Mouse (Mus musculus) cerebellum, adult 2 months (tissue): ENCODE data around the gene Hacl1. TPM values are rescaled to one million over a fixed set of nuclear protein-coding genes. Genes with fewer than 3 reads are reported as not detected.
A peak's percentile ranks its signal among the peaks of the same experiment; 100 is the strongest.

Experiments used
- DNase-seq, 2 experiments: peaks; one replicate each; pipeline ENCODE4 v3.0.0; 2021
- H3K27ac ChIP-seq: fragments of 200-500 bp; 2 replicates; pipeline ENCODE4 v1.5.1; 2012; ENCODE audit warnings: low read length, control low read depth, inconsistent platforms; ENCODE audit not compliant: insufficient read depth
- H3K27me3 ChIP-seq: fragments of 200-500 bp; 2 replicates; pipeline ENCODE4 v1.6.1; 2012; ENCODE audit warnings: inconsistent platforms, mild to moderate bottlenecking, low read length, moderate library complexity; ENCODE audit not compliant: control insufficient read depth, insufficient read depth
- H3K4me1 ChIP-seq: fragments of 200-500 bp; 2 replicates; pipeline ENCODE4 v1.6.1; 2011; ENCODE audit warnings: low read length; ENCODE audit not compliant: control insufficient read depth, insufficient read depth
- H3K4me3 ChIP-seq: fragments of 200-500 bp; replicated peaks from 2 replicates; pipeline ENCODE3; 2011; ENCODE audit warnings: mild to moderate bottlenecking, low read depth, low read length, control low read depth; ENCODE audit not compliant: insufficient read depth
- CTCF ChIP-seq: fragments of 200-500 bp; IDR thresholded peaks from 2 replicates; pipeline ENCODE4 v1.5.1; 2011; ENCODE audit warnings: low read depth, mild to moderate bottlenecking, control low read depth, low read length, moderate library complexity, borderline replicate concordance; ENCODE audit not compliant: insufficient read depth
- POLR2A ChIP-seq: fragments of 200-500 bp; IDR thresholded peaks from 2 replicates; pipeline ENCODE4 v1.6.1; 2011; ENCODE audit warnings: low read length, control low read depth, borderline replicate concordance; ENCODE audit not compliant: insufficient read depth
- WGBS: fragments of 180-500 bp; shearing (Covaris S2); methylation state at CpG from one replicate; pipeline ENCODE4 v1.1.7; 2018; 5-methylcytosine and 5-hydroxymethylcytosine counted together
- polyA plus RNA-seq: library from polyadenylated mRNA; depleted of rRNA; stranded (reverse); fragments of >200 nt; gene quantifications from 2 replicates; pipeline ENCODE4 v1.2.3, GENCODE M21; 2012

The Hacl1 gene
- polyA plus RNA-seq, 1 experiment: 15.9 TPM

GRCm38 (mm10) chr14:31659501-31660181 is 18.6 kb upstream of the Hacl1 start:
- peaks cover 5% of the 10 kb centered on the region; the same call in 1 of the 2 replicates for H3K4me1 ChIP-seq
- peak overlapping the region; percentile 18; the same call in 1 of the 2 replicates for H3K27ac ChIP-seq
- no peak for DNase-seq
- H3K4me3 ChIP-seq: no peak overlapping the region
- no peaks in the 10 kb centered on the region for H3K27me3 ChIP-seq
- 72% methylated on average over 10 of the region's 10 CpGs for WGBS
- TF ChIP-seq POLR2A: no peak
- TF ChIP-seq CTCF: no peak

DNA sequence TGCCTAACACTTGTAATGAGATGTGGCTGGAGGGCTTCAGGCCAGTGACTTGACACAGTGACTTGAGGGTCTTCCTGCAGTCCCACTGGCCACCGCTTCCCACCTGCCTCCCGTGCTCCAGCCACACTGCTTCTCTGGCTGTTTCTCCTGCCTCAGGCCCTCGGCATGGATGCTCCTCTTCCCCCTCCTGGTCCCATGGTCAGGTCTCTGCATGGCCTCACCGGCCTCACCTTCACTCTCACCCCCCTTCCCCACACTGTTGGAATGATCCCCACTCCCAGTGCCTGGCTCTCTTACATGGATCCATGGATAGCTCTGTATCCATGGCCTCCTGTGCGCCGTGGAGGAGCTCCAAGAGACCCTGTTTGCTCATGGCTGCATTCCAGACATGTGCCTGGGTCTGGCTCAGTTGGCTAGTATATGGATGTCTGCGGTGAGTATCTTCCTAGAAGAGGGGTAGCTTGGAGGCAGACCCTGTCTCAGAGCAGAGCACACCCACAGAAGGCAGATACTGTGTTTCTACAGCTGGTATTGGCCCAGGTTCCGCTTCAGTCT is 17.1 kb upstream of the Hacl1 start:
- Histone ChIP-seq H3K4me3 (no peak overlapping the region), H3K27ac (no peak overlapping the region), H3K27me3 (no peaks in the 10 kb centered on the region), H3K4me1 (peaks cover 5% of the 10 kb centered on the region; the same call in 1 of the 2 replicates)
- DNase-seq: no peak
- 70% methylated on average over 8 of the region's 8 CpGs for WGBS
- TF ChIP-seq POLR2A (no peak), CTCF (no peak)

DNA sequence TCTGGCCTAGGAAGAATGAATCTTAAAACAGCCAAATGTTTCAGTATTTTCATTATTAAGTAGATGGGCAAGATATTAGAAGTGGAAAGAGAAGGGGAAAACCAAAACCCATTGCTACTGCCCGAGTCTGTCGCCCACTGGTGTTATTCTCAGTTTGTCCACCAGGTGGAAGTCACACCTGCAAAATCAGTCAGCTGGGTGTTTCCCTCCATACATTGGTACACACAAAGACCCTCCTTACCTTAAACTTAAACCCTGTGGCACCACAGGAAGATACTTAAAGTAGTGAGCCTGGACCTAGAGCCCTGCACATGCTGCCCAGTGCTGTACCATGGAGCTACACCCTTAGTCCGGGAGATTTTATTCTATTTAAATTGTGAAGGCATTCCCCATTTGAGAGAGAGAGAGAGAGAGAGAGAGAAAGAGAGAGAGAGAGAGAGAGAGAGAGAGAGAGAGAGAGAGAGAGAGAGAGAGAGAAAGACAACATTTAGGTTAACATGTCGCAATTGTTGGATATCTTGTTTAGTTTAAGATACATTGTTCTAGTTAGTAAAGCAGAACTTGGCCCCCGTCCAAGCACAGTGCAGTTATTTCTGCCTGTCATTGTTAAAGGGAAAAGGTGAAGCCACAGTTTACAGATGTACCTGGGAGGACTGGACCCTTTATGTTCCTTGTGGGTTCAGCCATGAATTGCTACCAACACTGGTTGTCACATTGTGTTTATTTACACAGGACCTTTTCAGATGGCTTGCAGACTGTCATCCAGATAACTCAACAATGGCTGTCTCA is 16.0 kb upstream of the Hacl1 start:
- DNase-seq: peak; percentile 71 to 80
- Histone ChIP-seq H3K27me3 (no peaks in the 10 kb centered on the region), H3K27ac (no peak overlapping the region), H3K4me1 (no peaks in the 10 kb centered on the region), H3K4me3 (no peak overlapping the region)
- TF ChIP-seq POLR2A (no peak), CTCF (peak; percentile 92)
- 42% methylated on average over 5 of the region's 5 CpGs for WGBS

DNA sequence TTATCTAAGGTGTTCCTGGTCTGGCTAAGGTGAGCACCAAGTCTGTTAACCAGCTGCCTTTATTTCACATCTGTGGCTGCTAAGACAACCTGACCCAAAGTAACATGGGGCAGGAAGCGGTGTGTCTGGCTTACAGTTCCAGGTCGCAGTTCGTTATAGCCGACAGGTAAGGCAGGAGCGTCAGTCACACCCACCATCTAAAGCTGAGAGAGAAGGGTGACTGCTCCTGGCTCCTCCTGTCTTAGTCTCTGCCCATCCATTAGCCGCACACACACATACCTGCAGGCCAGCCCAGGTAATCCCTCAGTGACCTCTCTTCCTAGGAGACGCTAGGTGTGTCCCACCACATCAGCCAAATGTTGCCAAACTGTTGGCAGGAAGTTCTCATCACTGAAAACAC is 15.3 kb upstream of the Hacl1 start:
- 81% methylated on average over 7 of the region's 7 CpGs for WGBS
- no peaks in the 10 kb centered on the region for H3K4me1 ChIP-seq
- TF ChIP-seq CTCF (no peak), POLR2A (no peak)
- H3K4me3 ChIP-seq: no peak overlapping the region
- H3K27me3 ChIP-seq: no peaks in the 10 kb centered on the region
- no peak overlapping the region for H3K27ac ChIP-seq
- DNase-seq: no peak

DNA sequence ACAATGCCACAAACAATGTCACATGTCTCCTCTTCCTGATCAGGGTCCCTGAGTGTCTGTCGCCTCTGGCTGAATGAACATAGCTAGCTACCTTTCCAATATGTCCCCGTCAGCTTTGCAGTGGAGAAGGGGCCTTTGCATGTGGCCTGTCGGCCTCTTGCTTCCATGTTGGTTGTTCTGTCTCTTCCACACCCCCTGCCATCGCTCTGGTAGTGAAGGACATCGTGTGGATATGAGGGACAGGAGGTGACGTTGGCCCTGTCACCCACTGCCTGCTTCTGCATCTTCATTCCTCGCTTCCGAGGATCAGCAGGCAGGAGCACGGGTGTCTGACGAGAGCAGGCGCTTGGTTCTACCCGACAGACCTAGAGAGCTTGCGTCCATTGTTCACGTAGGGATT is 14.3 kb upstream of the Hacl1 start:
- WGBS: 80% methylated on average over 14 of the region's 14 CpGs
- Histone ChIP-seq H3K27me3 (no peaks in the 10 kb centered on the region), H3K27ac (no peak overlapping the region), H3K4me1 (no peaks in the 10 kb centered on the region), H3K4me3 (no peak overlapping the region)
- no peak for DNase-seq
- TF ChIP-seq POLR2A (no peak), CTCF (no peak)

DNA sequence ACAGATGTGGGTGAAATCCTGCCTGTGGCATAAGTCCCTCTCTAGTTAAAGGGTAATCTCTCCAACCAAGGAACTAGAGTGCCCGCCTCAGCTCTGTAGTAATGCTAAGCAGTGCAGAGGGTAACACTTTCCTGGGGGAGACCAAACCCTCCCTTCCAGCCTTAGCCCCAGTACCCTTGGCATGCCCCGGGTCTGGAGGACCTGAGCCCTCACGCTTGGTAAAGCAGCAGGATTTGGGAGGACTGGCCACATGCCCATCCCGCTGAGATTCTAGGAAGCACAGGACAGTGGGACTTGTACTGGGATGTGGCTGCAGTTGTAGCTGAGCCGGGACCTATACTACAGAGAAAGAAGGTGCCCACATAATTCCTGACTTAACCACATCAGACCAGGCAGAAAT is 13.7 kb upstream of the Hacl1 start:
- Histone ChIP-seq H3K27me3 (no peaks in the 10 kb centered on the region), H3K4me1 (no peaks in the 10 kb centered on the region), H3K4me3 (no peak overlapping the region), H3K27ac (no peak overlapping the region)
- TF ChIP-seq CTCF (no peak), POLR2A (no peak)
- WGBS: 45% methylated on average over 5 of the region's 5 CpGs
- no peak for DNase-seq

GRCm38 (mm10) chr14:31653101-31653875 is 12.2 kb upstream of the Hacl1 start:
- no peaks in the 10 kb centered on the region for H3K4me1 ChIP-seq
- H3K27me3 ChIP-seq: no peaks in the 10 kb centered on the region
- no peak overlapping the region for H3K27ac ChIP-seq
- H3K4me3 ChIP-seq: no peak overlapping the region
- TF ChIP-seq POLR2A (no peak), CTCF (no peak)
- no peak for DNase-seq
- WGBS: 85% methylated on average over 14 of the region's 14 CpGs
